Mouse (Mus musculus): ENCODE data around the gene Myo1b.

GRCm38 (mm10) chr1:51862828-51863421, 52.9 kb downstream of the Myo1b start:
- TF ChIP-seq POLR2A (IDR thresholded peaks at IDR 0.05; ENCODE audit: low read depth, low read length) (no peak), CTCF (IDR thresholded peaks at IDR 0.05; ENCODE audit: extremely low read depth, insufficient read depth, insufficient read length, insufficient replicate concordance) (no peak)

All from spleen, adult 2 months (tissue).